Mouse (Mus musculus) liver, postnatal 0 days (tissue): ENCODE data around the gene Tcerg1l.

Experiments used
- CTCF ChIP-seq: sonication (generic); IDR thresholded peaks from 2 replicates; pipeline ENCODE4 v1.5.1; 2016; ENCODE audit warnings: antibody characterized with exemption, low read depth
- EP300 ChIP-seq: IDR thresholded peaks from 2 replicates; pipeline ENCODE4 v1.6.1; 2016; ENCODE audit warnings: antibody characterized with exemption, low read depth, mild to moderate bottlenecking

GRCm38 (mm10) chr7:138375573-138375972 is 22.0 kb downstream of the Tcerg1l start:
- TF ChIP-seq CTCF: no peak
- no peak for TF ChIP-seq EP300
